Mouse (Mus musculus) neural tube, postnatal 0 days (tissue): ENCODE results near the gene Tyw5. TPM values are rescaled to one million over a fixed set of nuclear protein-coding genes. Genes with fewer than 3 reads are reported as not detected.

Experiments used
- polyA plus RNA-seq: library from polyadenylated mRNA; unstranded; fragments of >200 nt; fragmentation: Nextera tagmentation; extraction: Ambion mirVana; gene quantifications from 2 replicates; pipeline ENCODE4 v1.2.1, GENCODE M21; 2015

Tyw5 gene
- 26.2 and 32.8 TPM in 2 replicates for polyA plus RNA-seq

GRCm38 (mm10) chr1:57406187-57407151 is at the start of gene Tyw5, which contains the start of gene Maip1:
Gene Tyw5 (minus strand): TSS chr1:57407101.
Gene Maip1 (plus strand): TSS chr1:57406328.

GRCm38 (mm10) chr1:57377376-57378341 is 29.2 kb downstream of the Tyw5 start, which contains the start of gene 1700066M21Rik:
Gene 1700066M21Rik (plus strand): TSS chr1:57377620.

Other genes with a start within 250 kb of the Tyw5 start
- 26.2 and 26.3 TPM in 2 replicates for gene 1700066M21Rik, start 29.5 kb downstream of the Tyw5 start, polyA plus RNA-seq
- gene Maip1, start 773 bp downstream of the Tyw5 start, polyA plus RNA-seq, result 16.4 and 18.2 TPM in 2 replicates